Mouse (Mus musculus) gastrocnemius, adult 18-20 months (tissue): ENCODE measurements around the gene Pih1d1. TPM values are rescaled to one million over a fixed set of nuclear protein-coding genes. Genes with fewer than 3 reads are reported as not detected.
"Not testable (repeated sequence)": the region's sequence is repeated elsewhere in the genome, so short reads cannot be mapped to it uniquely, and the experiment has no call there.

Source experiments
- DNase-seq: peaks from one replicate; pipeline ENCODE4 v3.0.0; 2021; ENCODE audit warnings: low spot score
- total RNA-seq, 2 experiments: library from RNA; stranded (reverse); gene quantifications; 2 replicates each; pipeline ENCODE4 v1.2.3; 2021

Pih1d1 gene
- total RNA-seq, 2 experiments from 2014 or later = 34.2 to 34.5 TPM

GRCm38 (mm10) chr7:45145460-45145859 is 8.6 kb upstream of the Pih1d1 start:
- DNase-seq = no peak

- no peak for DNase-seq
These were observed 6.8 kb upstream of the Pih1d1 start for GRCm38 (mm10) chr7:45147267-45147666.

- DNase-seq = no peak
These were observed 6.2 kb upstream of the Pih1d1 start for GRCm38 (mm10) chr7:45147899-45148298.

GRCm38 (mm10) chr7:45148534-45149098 is 5.5 kb upstream of the Pih1d1 start:
- no peak for DNase-seq

GRCm38 (mm10) chr7:45149545-45149944 is 4.6 kb upstream of the Pih1d1 start:
- peak; percentile 35 for DNase-seq

GRCm38 (mm10) chr7:45150321-45150720 is 3.8 kb upstream of the Pih1d1 start:
- no peak for DNase-seq

- DNase-seq = peak; percentile 54
These were observed 2.8 kb upstream of the Pih1d1 start for GRCm38 (mm10) chr7:45151303-45151702.

- DNase-seq = not testable (repeated sequence)
These were observed 1.1 kb upstream of the Pih1d1 start for GRCm38 (mm10) chr7:45153052-45153451.

GRCm38 (mm10) chr7:45153586-45153985 is 517 bp upstream of the Pih1d1 start:
- DNase-seq = no peak

GRCm38 (mm10) chr7:45154993-45155514 is 951 bp downstream of the Pih1d1 start:
- DNase-seq = peak; percentile 44

GRCm38 (mm10) chr7:45155590-45155989 is 1.5 kb downstream of the Pih1d1 start:
- DNase-seq = no peak

- no peak for DNase-seq
These were observed 2.1 kb downstream of the Pih1d1 start for GRCm38 (mm10) chr7:45156206-45156605.

GRCm38 (mm10) chr7:45157459-45157858 is 3.4 kb downstream of the Pih1d1 start:
- DNase-seq = no peak

- no peak for DNase-seq
These were observed 4.9 kb downstream of the Pih1d1 start for GRCm38 (mm10) chr7:45158991-45159390.

- no peak for DNase-seq
These were observed 6.3 kb downstream of the Pih1d1 start for GRCm38 (mm10) chr7:45160316-45160800.

- no peak for DNase-seq
These were observed 6.8 kb downstream of the Pih1d1 start for GRCm38 (mm10) chr7:45160866-45161265.

GRCm38 (mm10) chr7:45161612-45162473 is 7.7 kb downstream of the Pih1d1 start:
- DNase-seq = peak; percentile 88

GRCm38 (mm10) chr7:45162551-45162950 is 8.4 kb downstream of the Pih1d1 start:
- DNase-seq = no peak

- DNase-seq = no peak
These were observed 9.0 kb downstream of the Pih1d1 start for GRCm38 (mm10) chr7:45162996-45163615.

GRCm38 (mm10) chr7:45163735-45164490 is 9.8 kb downstream of the Pih1d1 start, which contains the start of gene Slc17a7:
Gene Slc17a7 (plus strand): TSS chr7:45163949.
- no peak for DNase-seq

GRCm38 (mm10) chr7:45164833-45165232 is 10.7 kb downstream of the Pih1d1 start:
- DNase-seq = no peak
